Mouse (Mus musculus) kidney, postnatal 0 days (tissue): ENCODE measurements around the gene Ufsp2. TPM values are rescaled to one million over a fixed set of nuclear protein-coding genes. Genes with fewer than 3 reads are reported as not detected.

Experiments used
- ATAC-seq: fragments of 200-750 bp; cut with Nextera tagmentation; replicated peaks from 2 replicates; pipeline ENCODE4 v1.8.0; 2017; ENCODE audit warnings: low read depth, moderate number of reproducible peaks, moderate TSS enrichment, moderate library complexity; ENCODE audit not compliant: low FRiP score
- DNase-seq: peaks from one replicate; pipeline ENCODE4 v3.0.0-alpha.2; 2016; ENCODE audit warnings: low spot score
- H3K27ac ChIP-seq: fragments of 300-500 bp; sonication (generic); 2 replicates; pipeline ENCODE4 v1.5.1; 2014; ENCODE audit warnings: mild to moderate bottlenecking
- H3K27me3 ChIP-seq: fragments of 300-500 bp; sonication (generic); 2 replicates; pipeline ENCODE4 v1.6.1; 2014; ENCODE audit warnings: low read length, mixed read lengths; ENCODE audit not compliant: insufficient read depth
- H3K36me3 ChIP-seq: fragments of 300-500 bp; sonication (generic); 2 replicates; pipeline ENCODE4 v1.6.1; 2014; ENCODE audit warnings: low read length, mixed read lengths; ENCODE audit not compliant: insufficient read depth
- H3K4me1 ChIP-seq: fragments of 300-500 bp; sonication (generic); replicated peaks from 2 replicates; pipeline ENCODE4 v1.6.1; 2014; ENCODE audit warnings: antibody characterized with exemption, low read length, mixed read lengths; ENCODE audit not compliant: insufficient read depth
- H3K4me2 ChIP-seq: fragments of 300-500 bp; sonication (generic); 2 replicates; pipeline ENCODE4 v1.6.1; 2014; ENCODE audit warnings: mild to moderate bottlenecking, low read length, moderate library complexity, mixed read lengths
- H3K4me3 ChIP-seq: fragments of 300-500 bp; sonication (generic); replicated peaks from 2 replicates; pipeline ENCODE4 v1.5.1; 2014; ENCODE audit warnings: low read depth, low read length
- H3K9ac ChIP-seq: fragments of 300-500 bp; sonication (generic); 2 replicates; pipeline ENCODE4 v1.6.1; 2014; ENCODE audit warnings: low read depth, low read length
- H3K9me3 ChIP-seq: fragments of 300-500 bp; sonication (generic); replicated peaks from 2 replicates; pipeline ENCODE4 v1.6.1; 2016; ENCODE audit warnings: low read length, inconsistent platforms, mixed read lengths
- CTCF ChIP-seq: IDR thresholded peaks from 2 replicates; pipeline ENCODE4 v1.5.1; 2016; ENCODE audit warnings: antibody characterized with exemption, low read depth, mild to moderate bottlenecking, moderate library complexity
- WGBS: fragments of 180-500 bp; shearing (Covaris S2); extraction: QIAGEN DNeasy Blood & Tissue Kit; methylation state at CpG from one replicate; pipeline ENCODE4 v1.1.7; 2014; 5-methylcytosine and 5-hydroxymethylcytosine counted together
- polyA plus RNA-seq: library from polyadenylated mRNA; unstranded; fragments of >200 nt; fragmentation: Nextera tagmentation; extraction: Ambion mirVana; gene quantifications from 2 replicates; pipeline ENCODE4 v1.2.1, GENCODE M21; 2015

Ufsp2 gene
- polyA plus RNA-seq, 1 experiment from 2014 or later: 84.2 TPM

DNA sequence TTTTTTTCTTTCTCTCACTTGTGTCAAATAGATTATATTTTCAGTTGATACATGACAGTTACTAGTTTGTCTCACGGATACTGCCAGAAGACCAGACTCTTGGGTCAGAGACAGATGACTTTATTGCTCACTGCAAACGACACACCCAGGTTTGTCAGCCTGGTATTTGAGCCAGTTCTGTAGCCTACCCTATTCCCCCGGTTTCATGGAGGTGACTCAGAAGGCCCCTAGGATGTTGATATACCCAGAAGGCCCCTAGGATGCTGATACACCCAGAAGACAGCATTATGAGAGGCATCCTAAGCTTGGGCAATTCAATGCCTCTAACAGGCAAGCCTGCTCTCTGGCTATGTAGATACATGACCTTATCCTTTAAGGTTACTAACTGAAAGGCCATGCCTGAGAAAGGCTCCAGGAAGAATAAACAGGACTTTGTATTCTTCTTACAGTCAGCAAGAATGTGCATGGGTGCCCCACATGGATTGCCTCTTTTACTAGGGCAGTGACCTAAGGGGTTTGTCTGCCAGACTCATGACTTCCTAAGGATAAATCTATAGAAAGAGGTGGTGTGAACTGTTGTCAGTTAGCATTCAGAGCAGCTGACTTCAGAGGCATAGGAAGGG is 31.8 kb downstream of the Ufsp2 start:
- H3K4me3 ChIP-seq: no peak overlapping the region
- no peaks in the 10 kb centered on the region for H3K27me3 ChIP-seq
- no peak overlapping the region for H3K4me2 ChIP-seq
- H3K36me3 ChIP-seq: no peaks in the 10 kb centered on the region
- WGBS: 35% methylated on average over 3 of the region's 3 CpGs
- ATAC-seq (no peak), DNase-seq (no peak)
- H3K9ac ChIP-seq: no peak overlapping the region
- no peaks in the 10 kb centered on the region for H3K9me3 ChIP-seq
- TF ChIP-seq CTCF: no peak
- no peak overlapping the region for H3K27ac ChIP-seq
- no peaks in the 10 kb centered on the region for H3K4me1 ChIP-seq

DNA sequence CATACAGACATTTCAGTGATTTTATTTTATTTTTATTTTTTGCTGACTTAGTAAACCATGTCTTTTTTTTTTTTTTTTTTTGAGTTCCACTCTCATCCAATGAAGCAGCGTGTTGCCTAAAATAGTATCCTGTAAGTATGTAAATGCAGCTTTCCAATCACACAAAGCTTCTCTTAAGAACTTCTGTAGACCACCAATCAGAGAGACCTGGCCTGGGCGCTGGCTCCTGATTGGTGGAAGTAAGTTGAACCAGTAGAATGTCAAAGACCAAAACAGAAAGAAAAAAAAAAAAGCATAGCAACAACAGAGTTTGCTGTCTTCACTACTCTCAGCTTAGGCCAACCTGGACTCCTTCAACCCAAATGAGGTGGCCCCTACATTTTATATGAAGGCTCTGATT is 35.0 kb downstream of the Ufsp2 start:
- no peak overlapping the region for H3K4me3 ChIP-seq
- H3K27me3 ChIP-seq: no peaks in the 10 kb centered on the region
- H3K27ac ChIP-seq: peak overlapping the region; percentile 54; the same call in 1 of the 2 replicates
- no peaks in the 10 kb centered on the region for H3K9me3 ChIP-seq
- TF ChIP-seq CTCF: no peak
- no peaks in the 10 kb centered on the region for H3K36me3 ChIP-seq
- peak overlapping the region; percentile 41 for H3K4me2 ChIP-seq
- ATAC-seq (peak; percentile 68), DNase-seq (peak; percentile 50)
- WGBS: 59% methylated on average over 2 of the region's 2 CpGs
- no peaks in the 10 kb centered on the region for H3K4me1 ChIP-seq
- H3K9ac ChIP-seq: no peak overlapping the region

DNA sequence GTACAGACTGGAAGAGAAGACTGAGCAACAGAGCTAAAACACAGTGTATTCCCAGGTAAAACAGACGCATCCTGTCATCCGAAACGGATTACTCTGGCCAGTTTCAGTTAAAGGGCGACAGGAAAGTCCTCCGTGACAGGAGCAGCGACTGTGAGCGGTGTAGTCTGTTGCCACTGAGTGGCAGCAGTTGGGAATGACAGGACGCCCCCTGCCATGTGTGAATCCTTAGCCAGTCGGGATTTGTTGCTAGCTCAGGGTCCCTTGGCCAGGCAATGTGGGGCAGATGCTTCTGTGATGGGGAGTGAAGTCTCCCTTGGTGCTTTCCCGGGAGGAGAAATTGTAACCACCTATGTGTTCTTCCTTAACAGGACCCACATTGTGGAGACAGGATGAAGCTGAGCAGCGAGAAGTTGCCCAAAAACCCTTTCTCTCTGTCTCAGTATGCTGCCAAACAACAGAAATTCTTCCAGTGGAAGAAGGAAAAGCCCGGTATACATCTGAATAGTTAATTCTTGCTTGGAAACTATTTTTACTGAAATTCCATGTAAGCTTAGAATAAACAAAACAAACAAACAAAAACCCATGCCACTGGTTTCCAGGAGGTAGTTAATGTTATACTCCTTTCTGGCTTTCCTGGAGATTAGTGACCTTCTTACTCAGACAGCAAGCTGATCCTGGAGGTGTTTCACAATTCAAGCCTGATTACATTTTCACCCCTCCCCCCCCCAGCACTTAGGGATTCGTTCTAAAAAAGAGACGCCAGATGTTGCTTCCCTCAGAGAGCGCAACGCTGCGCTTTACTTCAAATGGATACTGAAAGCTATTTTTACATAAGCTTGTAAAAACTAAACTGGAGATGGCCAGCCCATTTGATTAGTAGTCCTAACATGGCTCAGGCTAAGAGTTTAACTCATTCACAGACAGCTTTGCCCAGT is 35.7 kb downstream of the Ufsp2 start:
- peak; percentile 74 for ATAC-seq
- peak overlapping the region; percentile 41 for H3K4me2 ChIP-seq
- no peaks in the 10 kb centered on the region for H3K36me3 ChIP-seq
- no peak overlapping the region for H3K9ac ChIP-seq
- DNase-seq: peak; percentile 63
- peak overlapping the region; percentile 54; the same call in 1 of the 2 replicates for H3K27ac ChIP-seq
- 0 out of 2 replicates have a peak overlapping the region, but pooled peaks have one; percentile 2 for H3K4me3 ChIP-seq
- no peaks in the 10 kb centered on the region for H3K4me1 ChIP-seq
- H3K9me3 ChIP-seq: no peaks in the 10 kb centered on the region
- 17% methylated on average over 17 of the region's 17 CpGs for whole genome bisulfite sequencing
- no peaks in the 10 kb centered on the region for H3K27me3 ChIP-seq
- peak; percentile 55 for TF ChIP-seq CTCF

DNA sequence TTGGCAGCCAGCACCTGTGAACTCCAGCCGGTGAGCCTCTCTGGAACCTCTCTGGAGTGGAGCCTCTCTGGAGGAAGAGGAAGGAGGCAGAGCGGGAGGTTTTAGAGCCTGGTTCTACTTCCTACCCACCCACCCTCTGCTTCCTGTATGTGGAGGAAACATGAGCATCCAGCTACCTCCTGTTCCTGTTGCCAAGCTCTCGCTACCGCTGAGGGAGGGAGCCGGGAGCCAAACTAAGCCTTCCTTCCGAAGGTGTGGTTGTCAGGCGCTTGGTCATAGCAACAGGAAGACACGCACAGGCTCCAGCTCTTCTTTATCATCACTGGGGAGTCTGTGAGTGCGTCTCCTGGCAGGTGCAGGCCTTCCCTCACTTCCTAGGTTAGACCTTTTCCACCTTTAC is 46.9 kb downstream of the Ufsp2 start:
- Histone ChIP-seq H3K4me3 (no peak overlapping the region), H3K27me3 (no peaks in the 10 kb centered on the region), H3K27ac (no peak overlapping the region), H3K4me1 (no peaks in the 10 kb centered on the region), H3K4me2 (no peak overlapping the region), H3K36me3 (no peaks in the 10 kb centered on the region), H3K9ac (no peak overlapping the region), H3K9me3 (no peaks in the 10 kb centered on the region)
- ATAC-seq (no peak), DNase-seq (no peak)
- 86% methylated on average over 9 of the region's 9 CpGs for WGBS
- TF ChIP-seq CTCF: no peak

DNA sequence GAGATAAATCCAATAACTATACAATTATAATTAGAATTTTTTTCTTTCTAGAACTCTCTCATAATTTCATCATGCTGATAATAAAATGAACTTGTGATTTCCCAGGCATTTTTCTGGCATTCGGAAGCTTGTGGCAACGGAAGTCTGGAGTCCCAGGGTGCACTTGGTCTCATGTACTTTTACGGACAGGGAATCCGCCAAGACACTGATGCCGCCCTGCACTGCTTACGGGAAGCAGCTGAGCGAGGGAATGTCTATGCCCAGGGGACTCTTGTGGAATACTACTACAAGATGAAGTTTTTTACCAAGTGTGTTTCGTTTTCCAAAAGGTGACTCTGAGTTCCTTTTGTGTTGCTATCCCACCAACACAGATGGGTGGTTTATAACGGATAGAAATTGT is 47.4 kb downstream of the Ufsp2 start:
- TF ChIP-seq CTCF: no peak
- ATAC-seq: no peak
- Histone ChIP-seq H3K4me2 (no peak overlapping the region), H3K4me1 (no peaks in the 10 kb centered on the region), H3K9me3 (no peaks in the 10 kb centered on the region), H3K27ac (no peak overlapping the region), H3K27me3 (no peaks in the 10 kb centered on the region), H3K9ac (no peak overlapping the region), H3K36me3 (no peaks in the 10 kb centered on the region), H3K4me3 (no peak overlapping the region)
- 93% methylated on average over 9 of the region's 9 CpGs for WGBS
- no peak for DNase-seq

DNA sequence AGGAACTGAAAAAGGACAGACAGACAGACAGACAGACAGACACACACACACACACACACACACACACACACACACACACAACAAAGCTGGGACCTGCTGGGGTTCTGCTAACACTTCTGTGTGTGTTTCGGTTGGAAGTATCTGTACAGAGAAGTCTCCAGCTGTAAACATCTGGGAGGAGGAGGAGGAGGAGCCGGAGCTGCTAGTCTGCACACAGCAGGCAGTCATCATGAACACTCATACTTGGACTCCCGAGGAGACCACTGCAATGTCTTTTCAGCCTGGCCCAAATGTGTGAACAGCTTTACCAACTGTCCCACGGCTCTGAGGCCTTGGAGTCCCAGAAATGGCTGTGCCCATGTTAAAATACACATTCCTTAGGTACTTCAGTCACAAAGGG is 49.1 kb downstream of the Ufsp2 start:
- Histone ChIP-seq H3K4me1 (no peaks in the 10 kb centered on the region), H3K9ac (no peak overlapping the region), H3K27me3 (no peaks in the 10 kb centered on the region), H3K27ac (no peak overlapping the region), H3K9me3 (no peaks in the 10 kb centered on the region), H3K4me3 (no peak overlapping the region), H3K4me2 (no peak overlapping the region), H3K36me3 (no peaks in the 10 kb centered on the region)
- ATAC-seq: no peak
- WGBS: 46% methylated on average over 4 of the region's 4 CpGs
- no peak for TF ChIP-seq CTCF
- DNase-seq: peak; percentile 44
